Comparison of ENCODE assay signal across 7 mouse cellular contexts in the genomic region with DNA sequence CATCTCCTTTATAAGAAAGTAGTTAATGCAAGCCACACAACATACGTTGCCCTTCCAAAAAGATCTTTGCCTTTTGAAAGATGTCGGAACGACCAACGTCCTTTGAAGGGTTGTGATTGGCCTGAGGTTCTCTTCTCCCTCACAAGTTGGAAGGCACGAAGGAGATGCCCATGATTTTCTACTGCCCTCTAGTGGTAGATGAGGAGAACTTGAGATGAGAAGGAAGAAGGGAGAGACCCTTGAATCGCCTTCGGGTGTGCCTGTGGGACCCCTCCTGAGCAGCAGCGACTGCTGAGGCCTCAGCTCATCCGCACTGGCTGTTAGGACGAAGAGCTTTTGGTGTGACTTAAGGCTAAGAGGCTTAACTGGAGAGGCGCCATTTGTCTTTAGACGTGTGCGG. TPM values are rescaled to one million over a fixed set of nuclear protein-coding genes. Genes with fewer than 3 reads are reported as not detected.
A peak's percentile ranks its signal among the peaks of the same experiment; 100 is the strongest.
DNase-seq lines count a peak whose midpoint lies in the region; ATAC-seq and TF ChIP-seq lines count a peak whose summit lies in the region.

No protein-coding gene starts in this region.

- WGBS in thymus, adult 2 months: 10% methylated on average over 13 of the region's 13 CpGs
- 8% methylated on average over 13 of the region's 13 CpGs for WGBS in forebrain, embryonic 16.5 days
- 7% methylated on average over 13 of the region's 13 CpGs for WGBS in intestine, embryonic 14.5 days
- 10% methylated on average over 13 of the region's 13 CpGs for WGBS in stomach, embryonic 14.5 days

- H3K27me3 ChIP-seq in thymus, adult 2 months (ENCODE audit: control insufficient read depth, insufficient read depth, low read length): no peaks in the 10 kb centered on the region
- H3K27me3 ChIP-seq in forebrain, embryonic 16.5 days (replicated peaks; ENCODE audit: control insufficient read depth, insufficient read depth, low read length): peaks cover 3% of the 10 kb centered on the region; the same call in 1 of the 2 replicates
- no peaks in the 10 kb centered on the region for H3K27me3 ChIP-seq in intestine, embryonic 14.5 days (replicated peaks; ENCODE audit: control insufficient read depth, insufficient read depth, low read length)
- no peaks in the 10 kb centered on the region for H3K27me3 ChIP-seq in stomach, embryonic 14.5 days (ENCODE audit: control insufficient read depth, insufficient read depth, low read length)

- no peak for TF ChIP-seq POLR2A in thymus, adult 2 months (IDR thresholded peaks at IDR 0.05; ENCODE audit: control insufficient read depth, extremely low read depth, insufficient read depth, low read length, poor library complexity)

- no peak overlapping the region for H3K9ac ChIP-seq in forebrain, embryonic 16.5 days (replicated peaks; ENCODE audit: low read depth, low read length)
- H3K9ac ChIP-seq in intestine, embryonic 14.5 days (ENCODE audit: low read length): no peak overlapping the region
- no peak overlapping the region for H3K9ac ChIP-seq in stomach, embryonic 14.5 days (replicated peaks; ENCODE audit: low read depth, low read length)

- DNase-seq in thymus, adult 2 months: peak; percentile 27
- no peak for DNase-seq in thymus, postnatal 36 days
- DNase-seq in c-Kit-negative CD71-positive TER-119-positive erythroid progenitor cells, embryonic 14.5 days (ENCODE audit: low read depth, low spot score): peak; percentile 36
- peak; percentile 67 for DNase-seq in intestine, embryonic 14.5 days (ENCODE audit: low spot score)
- peak; percentile 51 for DNase-seq in lung, postnatal 36 days

- no peaks in the 10 kb centered on the region for H3K9me3 ChIP-seq in forebrain, embryonic 16.5 days (ENCODE audit: control insufficient read depth, low read length)
- no peaks in the 10 kb centered on the region for H3K9me3 ChIP-seq in intestine, embryonic 14.5 days (ENCODE audit: control insufficient read depth, low read length)
- no peaks in the 10 kb centered on the region for H3K9me3 ChIP-seq in stomach, embryonic 14.5 days (ENCODE audit: control insufficient read depth, low read depth, low read length)

- H3K36me3 ChIP-seq in thymus, adult 2 months (ENCODE audit: control insufficient read depth, insufficient read depth, low read length): no peaks in the 10 kb centered on the region
- no peaks in the 10 kb centered on the region for H3K36me3 ChIP-seq in forebrain, embryonic 16.5 days (ENCODE audit: control insufficient read depth, insufficient read depth)
- H3K36me3 ChIP-seq in intestine, embryonic 14.5 days (ENCODE audit: control insufficient read depth, insufficient read depth, low read length): no peaks in the 10 kb centered on the region
- H3K36me3 ChIP-seq in stomach, embryonic 14.5 days (ENCODE audit: control insufficient read depth, insufficient read depth, low read length): no peaks in the 10 kb centered on the region

- H3K4me1 ChIP-seq in thymus, adult 2 months (replicated peaks; ENCODE audit: control insufficient read depth, insufficient read depth, low read length): peaks cover 5% of the 10 kb centered on the region; the same call in 1 of the 2 replicates
- H3K4me1 ChIP-seq in forebrain, embryonic 16.5 days (replicated peaks; ENCODE audit: control insufficient read depth, insufficient read depth, low read length): no peaks in the 10 kb centered on the region
- no peaks in the 10 kb centered on the region for H3K4me1 ChIP-seq in intestine, embryonic 14.5 days (replicated peaks; ENCODE audit: control insufficient read depth, insufficient read depth, low read length)
- 0 out of 2 replicates have a peak, but pooled peaks cover 3% of the 10 kb centered on the region for H3K4me1 ChIP-seq in stomach, embryonic 14.5 days (ENCODE audit: control insufficient read depth, insufficient read depth, low read length)

- ATAC-seq in forebrain, embryonic 16.5 days: peak; percentile 23; the same call in 1 of the 2 replicates
- 0 out of 2 replicates have a peak, but pooled peaks have one; percentile 58 for ATAC-seq in intestine, embryonic 14.5 days (replicated peaks; ENCODE audit: low FRiP score, low TSS enrichment, low read depth)
- ATAC-seq in stomach, embryonic 14.5 days (ENCODE audit: insufficient number of reproducible peaks, insufficient read depth, low FRiP score, low read depth): no peak

- TF ChIP-seq CTCF in thymus, adult 2 months (IDR thresholded peaks at IDR 0.05; ENCODE audit: borderline replicate concordance, control insufficient read depth, extremely low read depth, insufficient read depth, low read length, poor library complexity): peak; percentile 45; the same call in 1 of the 2 replicates

- H3K27ac ChIP-seq in thymus, adult 2 months (ENCODE audit: control insufficient read depth, insufficient read depth, low read length): no peak overlapping the region
- no peak overlapping the region for H3K27ac ChIP-seq in forebrain, embryonic 16.5 days (ENCODE audit: low read length)
- H3K27ac ChIP-seq in intestine, embryonic 14.5 days (ENCODE audit: low read depth): no peak overlapping the region
- no peak overlapping the region for H3K27ac ChIP-seq in stomach, embryonic 14.5 days (ENCODE audit: low read length)

- no peak overlapping the region for H3K4me3 ChIP-seq in thymus, adult 2 months (ENCODE audit: control insufficient read depth, insufficient read depth, low read length)
- H3K4me3 ChIP-seq in forebrain, embryonic 16.5 days (replicated peaks; ENCODE audit: low read length): no peak overlapping the region
- H3K4me3 ChIP-seq in intestine, embryonic 14.5 days (ENCODE audit: low read depth, low read length): no peak overlapping the region
- no peak overlapping the region for H3K4me3 ChIP-seq in stomach, embryonic 14.5 days (ENCODE audit: low read depth, low read length)

- H3K4me2 ChIP-seq in forebrain, embryonic 16.5 days (ENCODE audit: low read length): peak overlapping the region; percentile 16
- H3K4me2 ChIP-seq in intestine, embryonic 14.5 days (ENCODE audit: low read length): peak overlapping the region; percentile 27
- peak overlapping the region; percentile 33 for H3K4me2 ChIP-seq in stomach, embryonic 14.5 days (replicated peaks; ENCODE audit: low read depth, low read length)

RNA-seq across cellular contexts. Expression of gene Neurl1a, which starts 10.4 kb away (rescaled TPM):
- 1.6 and 2.0 TPM in 2 replicates for polyA plus RNA-seq in thymus, adult 2 months (2012; rRNA removed)
- 7.2 and 11.0 TPM in 2 replicates for polyA plus RNA-seq in forebrain, embryonic 16.5 days (2015; fragmentation: Nextera tagmentation; extraction: Ambion mirVana)
- 8.6 and 9.1 TPM in 2 replicates for polyA plus RNA-seq in intestine, embryonic 14.5 days (2014; fragmentation: Nextera tagmentation; extraction: Ambion mirVana)
- polyA plus RNA-seq in stomach, embryonic 14.5 days (2014; fragmentation: Nextera tagmentation; extraction: Ambion mirVana): 9.5 and 10.2 TPM in 2 replicates

RNA-seq across cellular contexts. Expression of gene Calhm3, which starts 10.7 kb away (rescaled TPM):
- polyA plus RNA-seq in thymus, adult 2 months (2012; rRNA removed): 0.45 and 1.1 TPM in 2 replicates
- not detected in 2 replicates for polyA plus RNA-seq in forebrain, embryonic 16.5 days (2015; fragmentation: Nextera tagmentation; extraction: Ambion mirVana)
- polyA plus RNA-seq in intestine, embryonic 14.5 days (2014; fragmentation: Nextera tagmentation; extraction: Ambion mirVana): not detected in 2 replicates
- not detected in 2 replicates for polyA plus RNA-seq in stomach, embryonic 14.5 days (2014; fragmentation: Nextera tagmentation; extraction: Ambion mirVana)

RNA-seq across cellular contexts. Expression of gene Calhm1, which starts 24.2 kb away (rescaled TPM):
- 0.13 TPM in 1 of 2 replicates, not detected in the other for polyA plus RNA-seq in thymus, adult 2 months (2012; rRNA removed)
- not detected in 2 replicates for polyA plus RNA-seq in forebrain, embryonic 16.5 days (2015; fragmentation: Nextera tagmentation; extraction: Ambion mirVana)
- polyA plus RNA-seq in intestine, embryonic 14.5 days (2014; fragmentation: Nextera tagmentation; extraction: Ambion mirVana): not detected in 2 replicates
- not detected in 2 replicates for polyA plus RNA-seq in stomach, embryonic 14.5 days (2014; fragmentation: Nextera tagmentation; extraction: Ambion mirVana)

RNA-seq across cellular contexts. Expression of gene Calhm2, which starts 30.1 kb away (rescaled TPM):
- 16.3 and 17.2 TPM in 2 replicates for polyA plus RNA-seq in thymus, adult 2 months (2012; rRNA removed)
- polyA plus RNA-seq in forebrain, embryonic 16.5 days (2015; fragmentation: Nextera tagmentation; extraction: Ambion mirVana): 0.84 and 1.4 TPM in 2 replicates
- 2.5 and 3.1 TPM in 2 replicates for polyA plus RNA-seq in intestine, embryonic 14.5 days (2014; fragmentation: Nextera tagmentation; extraction: Ambion mirVana)
- 2.3 and 2.5 TPM in 2 replicates for polyA plus RNA-seq in stomach, embryonic 14.5 days (2014; fragmentation: Nextera tagmentation; extraction: Ambion mirVana)

Comparison
In these comparisons a context has a peak if more than half of its experiments do, and no peak if none do; other contexts are left out.
1. DNase-seq: peak in thymus, adult 2 months (single experiment), c-Kit-negative CD71-positive TER-119-positive erythroid progenitor cells, embryonic 14.5 days (single experiment), intestine, embryonic 14.5 days (single experiment) and lung, postnatal 36 days (single experiment); none in thymus, postnatal 36 days (0 of 2).
2. Peak in every context shown above with its lines, with median percentiles within 50 percentile points of each other: H3K4me2 ChIP-seq.